Mouse (Mus musculus) embryonic facial prominence, embryonic 12.5 days (tissue): ENCODE results near the gene Zfp967. TPM values are rescaled to one million over a fixed set of nuclear protein-coding genes. Genes with fewer than 3 reads are reported as not detected.
"Not testable (repeated sequence)": the region's sequence is repeated elsewhere in the genome, so short reads cannot be mapped to it uniquely, and the experiment has no call there.

Experiments used
- ATAC-seq: fragments of 200-750 bp; cut with Nextera tagmentation; 2 replicates; pipeline ENCODE4 v1.8.0; 2017; ENCODE audit not compliant: insufficient number of reproducible peaks, insufficient read depth, low FRiP score, low TSS enrichment
- H3K27ac ChIP-seq: fragments of 300-500 bp; sonication (generic); 2 replicates; pipeline ENCODE4 v1.5.1; 2016; ENCODE audit warnings: mild to moderate bottlenecking
- H3K27me3 ChIP-seq: fragments of 300-500 bp; sonication (generic); 2 replicates; pipeline ENCODE4 v1.6.1; 2016; ENCODE audit warnings: mild to moderate bottlenecking, moderate library complexity
- H3K36me3 ChIP-seq: fragments of 300-500 bp; sonication (generic); 2 replicates; pipeline ENCODE4 v1.6.1; 2016; ENCODE audit warnings: mild to moderate bottlenecking
- H3K4me1 ChIP-seq: fragments of 300-500 bp; sonication (generic); 2 replicates; pipeline ENCODE4 v1.6.1; 2016
- H3K4me2 ChIP-seq: fragments of 300-500 bp; sonication (generic); replicated peaks from 2 replicates; pipeline ENCODE4 v1.6.1; 2016; ENCODE audit warnings: mild to moderate bottlenecking, moderate library complexity
- H3K4me3 ChIP-seq: fragments of 300-500 bp; sonication (generic); 2 replicates; pipeline ENCODE4 v1.5.1; 2016; ENCODE audit warnings: mild to moderate bottlenecking
- H3K9ac ChIP-seq: fragments of 300-500 bp; sonication (generic); 2 replicates; pipeline ENCODE4 v1.6.1; 2016; ENCODE audit warnings: mild to moderate bottlenecking, moderate library complexity
- H3K9me3 ChIP-seq: fragments of 300-500 bp; sonication (generic); 2 replicates; pipeline ENCODE4 v1.6.1; 2016; ENCODE audit warnings: mild to moderate bottlenecking, moderate library complexity
- WGBS: fragments of 180-500 bp; shearing (Covaris S2); methylation state at CpG from one replicate; pipeline ENCODE4 v1.1.7; 2016; 5-methylcytosine and 5-hydroxymethylcytosine counted together
- polyA plus RNA-seq: library from polyadenylated mRNA; unstranded; fragments of >200 nt; fragmentation: Nextera tagmentation; extraction: Ambion mirVana; gene quantifications from 2 replicates; pipeline ENCODE4 v1.2.1, GENCODE M21; 2016

Zfp967 gene
- polyA plus RNA-seq = not detected in 2 replicates

GRCm38 (mm10) chr2:176520756-176521155, at the start of gene Zfp967:
Zfp967 (plus strand) TSS chr2:176521056.
- not testable (repeated sequence) for H3K9me3 ChIP-seq, ATAC-seq, H3K4me1 ChIP-seq, H3K36me3 ChIP-seq, H3K4me3 ChIP-seq, H3K9ac ChIP-seq, H3K27me3 ChIP-seq, H3K4me2 ChIP-seq, H3K27ac ChIP-seq
- no CpG with 5 or more reads among the region's 9 CpGs for WGBS

- WGBS = no CpG with 5 or more reads among the region's 4 CpGs
- H3K9ac ChIP-seq, ATAC-seq, H3K4me3 ChIP-seq, H3K27me3 ChIP-seq, H3K27ac ChIP-seq, H3K4me1 ChIP-seq, H3K36me3 ChIP-seq, H3K9me3 ChIP-seq, H3K4me2 ChIP-seq: not testable (repeated sequence)
Measured at GRCm38 (mm10) chr2:176486683-176487082, 34.2 kb upstream of the Zfp967 start, which contains the start of gene Gm14434. Gm14434 (minus strand) TSS chr2:176486783.

Other genes with a start within 250 kb of the Zfp967 start
- not detected in 2 replicates for gene Gm11009, start 201.6 kb upstream of the Zfp967 start, polyA plus RNA-seq
- gene Gm14435, start 97.5 kb upstream of the Zfp967 start, polyA plus RNA-seq = 14.6 and 14.9 TPM in 2 replicates
- gene Gm14434, start 34.3 kb upstream of the Zfp967 start, polyA plus RNA-seq = 2.1 and 2.5 TPM in 2 replicates
- gene Gm14308, start 115.3 kb downstream of the Zfp967 start, polyA plus RNA-seq = 21.7 and 27.9 TPM in 2 replicates
- 8.8 and 9.6 TPM in 2 replicates for gene Zfp973, start 149.5 kb downstream of the Zfp967 start, polyA plus RNA-seq
- 36.9 and 37.7 TPM in 2 replicates for gene Gm14305, start 187.3 kb downstream of the Zfp967 start, polyA plus RNA-seq